Mouse (Mus musculus): ENCODE data around the gene Sugt1.

Gene Sugt1

DNA sequence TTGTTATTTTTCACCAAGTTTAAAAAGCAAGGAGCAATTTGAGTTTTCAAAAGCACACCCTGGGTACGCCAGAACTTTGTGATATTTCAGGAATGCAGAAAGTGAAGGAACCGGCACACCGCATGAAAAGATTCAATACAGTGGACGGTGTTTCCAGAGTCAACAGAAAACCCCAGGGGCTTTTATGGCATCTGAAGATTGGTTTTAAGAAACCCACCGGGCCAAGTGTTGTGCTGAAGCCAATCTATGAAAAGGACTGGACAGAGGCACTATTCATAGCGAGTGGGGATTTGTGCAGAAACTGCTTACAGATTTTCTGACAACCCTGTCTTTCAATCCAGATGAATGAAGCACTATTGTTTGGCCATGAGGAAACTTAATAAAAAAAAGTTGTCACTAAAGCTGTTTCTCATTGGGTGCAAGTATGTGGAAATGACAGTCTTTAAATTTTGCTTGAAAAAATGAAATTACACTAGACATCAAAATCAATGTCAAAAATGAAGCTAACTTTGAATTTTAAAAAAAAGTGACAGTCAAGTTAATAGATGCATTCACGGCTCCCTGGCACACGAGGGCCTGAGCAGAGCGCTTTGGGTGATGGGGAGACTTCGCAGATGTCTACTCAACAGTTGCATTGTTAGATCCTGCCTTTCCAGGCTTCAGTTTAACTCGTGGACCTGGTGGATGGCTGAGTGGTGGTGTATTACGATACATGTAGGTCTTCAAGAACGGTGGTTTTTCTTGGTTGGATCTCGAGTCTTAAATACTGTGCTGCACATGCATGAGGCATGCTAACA, 90.6 kb downstream of the Sugt1 start:
- no peak for DNase-seq (ENCODE audit: low spot score)

DNA sequence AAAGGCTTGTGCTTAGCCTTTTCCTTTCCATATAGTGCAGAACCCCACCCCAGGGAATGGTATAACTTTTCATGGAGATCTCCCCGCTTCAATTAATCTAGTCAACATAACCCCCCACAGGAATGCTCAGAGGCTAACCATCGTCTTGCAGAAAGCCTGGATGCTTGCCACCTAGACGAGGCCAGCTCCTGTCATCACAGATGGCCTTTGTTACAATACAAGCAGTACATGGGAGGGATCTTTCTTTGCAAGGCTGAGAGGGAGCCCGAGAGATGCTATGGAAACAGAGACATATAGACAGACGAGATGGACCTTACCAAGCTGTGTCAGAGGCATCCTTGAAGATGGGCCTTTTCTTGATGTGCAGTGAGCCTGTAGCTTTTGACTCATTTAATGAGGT, 93.2 kb downstream of the Sugt1 start:
- DNase-seq (ENCODE audit: low spot score), result no peak
